In genomic region chr1:57406187-57407151, GRCm38 (mm10) we compare ENCODE assay signal across 8 mouse cellular contexts. TPM values are rescaled to one million over a fixed set of nuclear protein-coding genes. Genes with fewer than 3 reads are reported as not detected.
DNase-seq lines count a peak whose midpoint lies in the region; ATAC-seq and TF ChIP-seq lines count a peak whose summit lies in the region.

Gene Maip1, plus strand, starts transcription at chr1:57406328.
Gene Tyw5, minus strand, starts transcription at chr1:57407101.

- peak; percentile 67 for DNase-seq in adrenal gland, adult 8-10 months
- DNase-seq in embryo, embryonic 11.5 days (ENCODE audit: low read depth, low spot score), result peak; percentile 73
- DNase-seq in gastrocnemius, postnatal 4 days (ENCODE audit: low spot score in 2 of 2), result peak; percentile 69 to 85
- peak; percentile 79 for DNase-seq in left cerebral cortex, postnatal 4 days
- peak; percentile 98 for DNase-seq in midbrain, embryonic 11.5 days (ENCODE audit: low spot score, missing footprints)
- peak; percentile 79 for DNase-seq in right cerebral cortex, postnatal 4 days
- peak; percentile 89 for DNase-seq in yolk sac, embryonic 10.5 days (ENCODE audit: low spot score)

- intact Hi-C loops in left cerebral cortex, postnatal 4 days (cut with DNase I), result no loop called here

- H3K9me3 ChIP-seq in intestine, postnatal 0 days (ENCODE audit: control insufficient read depth), result no peaks in the 10 kb centered on the region
- H3K9me3 ChIP-seq in midbrain, embryonic 11.5 days (ENCODE audit: control insufficient read depth, low read length), result no peaks in the 10 kb centered on the region

- under 1% methylated on average over 72 of the region's 72 CpGs for WGBS in intestine, postnatal 0 days
- under 1% methylated on average over 71 of the region's 72 CpGs for WGBS in midbrain, embryonic 11.5 days

- ATAC-seq in intestine, postnatal 0 days, result peak; percentile 94
- ATAC-seq in midbrain, embryonic 11.5 days (ENCODE audit: low FRiP score), result peak; percentile 95

- H3K27ac ChIP-seq in intestine, postnatal 0 days (ENCODE audit: low read depth, low read length), result peak within 1 kb of the TSS; percentile 95
- peak within 1 kb of the TSS; percentile 78 for H3K27ac ChIP-seq in midbrain, embryonic 11.5 days (ENCODE audit: low read depth, low read length)

- TF ChIP-seq CTCF in intestine, postnatal 0 days (IDR thresholded peaks at IDR 0.05; ENCODE audit: low read depth), result peak; percentile 39

- H3K9ac ChIP-seq in intestine, postnatal 0 days (ENCODE audit: low read depth, low read length), result peak within 1 kb of the TSS; percentile 98
- H3K9ac ChIP-seq in midbrain, embryonic 11.5 days (ENCODE audit: low read length), result peak within 1 kb of the TSS; percentile 77

- H3K4me1 ChIP-seq in intestine, postnatal 0 days (replicated peaks; ENCODE audit: control insufficient read depth, insufficient read depth, low read length), result no peaks in the 10 kb centered on the region
- H3K4me1 ChIP-seq in midbrain, embryonic 11.5 days (ENCODE audit: control insufficient read depth, insufficient read depth, low read length), result peaks cover 18% of the 10 kb centered on the region; the same call in 1 of the 2 replicates

- peak within 1 kb of the TSS; percentile 95 for H3K4me3 ChIP-seq in intestine, postnatal 0 days (ENCODE audit: low read depth, low read length)
- peak within 1 kb of the TSS; percentile 59 for H3K4me3 ChIP-seq in midbrain, embryonic 11.5 days (ENCODE audit: low read depth, low read length)

- no peaks in the 10 kb centered on the region for H3K27me3 ChIP-seq in intestine, postnatal 0 days (replicated peaks; ENCODE audit: control insufficient read depth, insufficient read depth, low read length)
- H3K27me3 ChIP-seq in midbrain, embryonic 11.5 days (ENCODE audit: control insufficient read depth, insufficient read depth, low read length), result no peaks in the 10 kb centered on the region

- peak within 1 kb of the TSS; percentile 87 for H3K4me2 ChIP-seq in intestine, postnatal 0 days (replicated peaks; ENCODE audit: low read depth)
- peak within 1 kb of the TSS; percentile 78 for H3K4me2 ChIP-seq in midbrain, embryonic 11.5 days

- H3K36me3 ChIP-seq in intestine, postnatal 0 days (ENCODE audit: control insufficient read depth, insufficient read depth), result no peaks in the 10 kb centered on the region
- no peaks in the 10 kb centered on the region for H3K36me3 ChIP-seq in midbrain, embryonic 11.5 days (ENCODE audit: control insufficient read depth, insufficient read depth, low read length)

RNA-seq across cellular contexts. Expression of gene Maip1, which starts in this region (rescaled TPM):
- 10 to 100 TPM; 10.2 to 12.1 (median 11.5) TPM for total RNA-seq in adrenal gland, adult 8-10 months (2022)
- 10 to 100 TPM in 1 of 2 experiments, 1 to 10 TPM in 1; 9.3 to 11.2 TPM for total RNA-seq in gastrocnemius, postnatal 4 days (2021)
- polyA plus RNA-seq in intestine, postnatal 0 days (2015; fragmentation: Nextera tagmentation; extraction: Ambion mirVana), result 13.7 and 14.7 TPM in 2 replicates
- 10 to 100 TPM; 12.6 to 13.1 TPM for total RNA-seq in left cerebral cortex, postnatal 4 days (2021)
- polyA plus RNA-seq in midbrain, embryonic 11.5 days (2014; fragmentation: Nextera tagmentation; extraction: Ambion mirVana), result 19.6 and 20.1 TPM in 2 replicates

RNA-seq across cellular contexts. Expression of gene Tyw5, which starts in this region (rescaled TPM):
- total RNA-seq in adrenal gland, adult 8-10 months (2022), result 10 to 100 TPM; 17.0 to 24.4 (median 21.4) TPM
- 1 to 10 TPM; 8.0 to 9.8 TPM for total RNA-seq in gastrocnemius, postnatal 4 days (2021)
- 14.0 and 15.4 TPM in 2 replicates for polyA plus RNA-seq in intestine, postnatal 0 days (2015; fragmentation: Nextera tagmentation; extraction: Ambion mirVana)
- 10 to 100 TPM; 21.9 to 25.9 TPM for total RNA-seq in left cerebral cortex, postnatal 4 days (2021)
- 23.2 and 25.2 TPM in 2 replicates for polyA plus RNA-seq in midbrain, embryonic 11.5 days (2014; fragmentation: Nextera tagmentation; extraction: Ambion mirVana)

Comparison
In these comparisons a context has a peak if more than half of its experiments do, and no peak if none do; other contexts are left out.
1. Peak in every context shown above with its lines: DNase-seq, ATAC-seq, H3K4me3 ChIP-seq and H3K27ac ChIP-seq.